19 mouse cellular contexts compared by ENCODE assay signal in the genomic region with DNA sequence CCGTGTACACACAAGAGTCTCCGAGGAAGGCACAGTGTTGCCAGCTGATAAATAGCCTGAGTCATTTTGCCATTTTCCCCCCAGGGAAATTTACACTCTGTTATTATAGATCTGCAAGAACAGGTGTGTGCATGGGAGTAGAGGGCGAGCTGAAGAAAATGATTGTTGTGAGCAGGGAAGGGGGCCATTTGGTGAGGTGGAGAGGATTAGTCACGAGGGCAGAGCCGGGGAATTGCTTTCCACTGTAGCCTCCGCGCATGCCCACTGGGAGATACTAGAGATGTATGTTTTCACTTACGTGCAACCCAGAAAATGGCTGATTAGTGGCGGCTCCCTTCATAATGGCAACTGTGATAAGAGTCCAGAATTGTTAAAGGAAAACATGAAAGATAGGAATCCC.
DNase-seq lines count a peak whose midpoint lies in the region; ATAC-seq and TF ChIP-seq lines count a peak whose summit lies in the region.
"Had no signal": no experiment of that assay in that cellular context is flagged by ENCODE, and none has a peak within 500 bp of the region (broad histone marks: within the 10 kb centered on the region; RNA-seq: fewer than 3 reads in every experiment).

No protein-coding gene starts in this region.

- H3K9me3 ChIP-seq in midbrain, embryonic 11.5 days (ENCODE audit: control insufficient read depth, low read length): no peaks in the 10 kb centered on the region
- H3K9me3 ChIP-seq in midbrain, embryonic 10.5 days (replicated peaks): no peaks in the 10 kb centered on the region
- no peaks in the 10 kb centered on the region for H3K9me3 ChIP-seq in embryonic facial prominence, embryonic 12.5 days
- H3K9me3 ChIP-seq in hindbrain, postnatal 0 days (ENCODE audit: low read length): no peaks in the 10 kb centered on the region

- no peak overlapping the region for H3K27ac ChIP-seq in midbrain, embryonic 11.5 days (ENCODE audit: low read depth, low read length)
- no peak overlapping the region for H3K27ac ChIP-seq in midbrain, embryonic 10.5 days (replicated peaks)
- H3K27ac ChIP-seq in embryonic facial prominence, embryonic 12.5 days: peak overlapping the region; percentile 25
- H3K27ac ChIP-seq in hindbrain, postnatal 0 days: no peak overlapping the region
- H3K27ac ChIP-seq in olfactory bulb, adult 2 months (ENCODE audit: insufficient read depth, low read depth, low read length): peak overlapping the region; percentile 38; the same call in 1 of the 2 replicates
- no peak overlapping the region for H3K27ac ChIP-seq in thymus, adult 2 months (ENCODE audit: control insufficient read depth, insufficient read depth, low read length)
- H3K27ac ChIP-seq: liver, embryonic 14.5 days had no signal

- DNase-seq in midbrain, embryonic 11.5 days (ENCODE audit: low spot score, missing footprints): no peak
- no peak for DNase-seq in midbrain, embryonic 10.5 days (ENCODE audit: low spot score)
- peak; percentile 63 for DNase-seq in hindbrain, postnatal 0 days (ENCODE audit: low spot score)
- DNase-seq in thymus, adult 2 months: no peak
- DNase-seq in natural killer cell, adult 2 months (ENCODE audit: low spot score in 2 of 2): no peak
- DNase-seq: cerebellum, postnatal 10 days; forebrain, postnatal 0 days; kidney, adult 11 months; kidney, postnatal 36 days; layer of hippocampus, postnatal 36 days; left cerebral cortex, postnatal 4 days; lung, postnatal 14 days; right cerebral cortex, postnatal 4 days; thymus, postnatal 14 days had no signal

- no peak overlapping the region for H3K9ac ChIP-seq in midbrain, embryonic 11.5 days (ENCODE audit: low read length)
- no peak overlapping the region for H3K9ac ChIP-seq in embryonic facial prominence, embryonic 12.5 days
- H3K9ac ChIP-seq in hindbrain, postnatal 0 days (replicated peaks; ENCODE audit: low read length): no peak overlapping the region
- H3K9ac ChIP-seq: forebrain, postnatal 0 days; liver, embryonic 14.5 days had no signal

- ATAC-seq in midbrain, embryonic 11.5 days (ENCODE audit: low FRiP score): peak; percentile 50; the same call in 1 of the 2 replicates
- ATAC-seq in embryonic facial prominence, embryonic 12.5 days (ENCODE audit: insufficient number of reproducible peaks, insufficient read depth, low FRiP score, low TSS enrichment): peak; percentile 61; the same call in 1 of the 2 replicates
- peak; percentile 82 for ATAC-seq in hindbrain, postnatal 0 days
- ATAC-seq: forebrain, postnatal 0 days; Patski had no signal

- H3K4me1 ChIP-seq in midbrain, embryonic 11.5 days (ENCODE audit: control insufficient read depth, insufficient read depth, low read length): no peaks in the 10 kb centered on the region
- H3K4me1 ChIP-seq in midbrain, embryonic 10.5 days: peaks cover 11% of the 10 kb centered on the region
- H3K4me1 ChIP-seq in embryonic facial prominence, embryonic 12.5 days: peaks cover 33% of the 10 kb centered on the region; the same call in 1 of the 2 replicates
- H3K4me1 ChIP-seq in hindbrain, postnatal 0 days (ENCODE audit: insufficient read depth, low read length): no peaks in the 10 kb centered on the region
- H3K4me1 ChIP-seq in olfactory bulb, adult 2 months (ENCODE audit: control insufficient read depth, insufficient read depth, low read length): 0 out of 2 replicates have a peak, but pooled peaks cover 4% of the 10 kb centered on the region
- H3K4me1 ChIP-seq in thymus, adult 2 months (replicated peaks; ENCODE audit: control insufficient read depth, insufficient read depth, low read length): 0 out of 2 replicates have a peak, but pooled peaks cover 2% of the 10 kb centered on the region

- TF ChIP-seq CTCF in hindbrain, postnatal 0 days (IDR thresholded peaks at IDR 0.05; ENCODE audit: low read depth): no peak
- no peak for TF ChIP-seq CTCF in olfactory bulb, adult 2 months (IDR thresholded peaks at IDR 0.05; ENCODE audit: insufficient read depth, low read depth, low read length)
- TF ChIP-seq CTCF in thymus, adult 2 months (IDR thresholded peaks at IDR 0.05; ENCODE audit: borderline replicate concordance, control insufficient read depth, extremely low read depth, insufficient read depth, low read length, poor library complexity): no peak

- 82% methylated on average over 9 of the region's 9 CpGs for WGBS in midbrain, embryonic 11.5 days
- 71% methylated on average over 9 of the region's 9 CpGs for WGBS in midbrain, embryonic 10.5 days
- WGBS in embryonic facial prominence, embryonic 12.5 days: 26% methylated on average over 9 of the region's 9 CpGs
- WGBS in hindbrain, postnatal 0 days: 55% methylated on average over 9 of the region's 9 CpGs
- 49% methylated on average over 9 of the region's 9 CpGs for WGBS in olfactory bulb, adult 2 months
- WGBS in thymus, adult 2 months: 93% methylated on average over 9 of the region's 9 CpGs

- H3K36me3 ChIP-seq in midbrain, embryonic 11.5 days (ENCODE audit: control insufficient read depth, insufficient read depth, low read length): no peaks in the 10 kb centered on the region
- H3K36me3 ChIP-seq in midbrain, embryonic 10.5 days: no peaks in the 10 kb centered on the region
- no peaks in the 10 kb centered on the region for H3K36me3 ChIP-seq in embryonic facial prominence, embryonic 12.5 days
- no peaks in the 10 kb centered on the region for H3K36me3 ChIP-seq in hindbrain, postnatal 0 days (ENCODE audit: insufficient read depth, low read length)
- H3K36me3 ChIP-seq in thymus, adult 2 months (ENCODE audit: control insufficient read depth, insufficient read depth, low read length): no peaks in the 10 kb centered on the region

- no peak overlapping the region for H3K4me2 ChIP-seq in midbrain, embryonic 11.5 days
- H3K4me2 ChIP-seq in embryonic facial prominence, embryonic 12.5 days (replicated peaks): peak overlapping the region; percentile 35
- no peak overlapping the region for H3K4me2 ChIP-seq in hindbrain, postnatal 0 days (ENCODE audit: low read depth, low read length)

- H3K4me3 ChIP-seq in midbrain, embryonic 11.5 days (ENCODE audit: low read depth, low read length): no peak overlapping the region
- no peak overlapping the region for H3K4me3 ChIP-seq in midbrain, embryonic 10.5 days
- H3K4me3 ChIP-seq in embryonic facial prominence, embryonic 12.5 days: no peak overlapping the region
- H3K4me3 ChIP-seq in hindbrain, postnatal 0 days (ENCODE audit: low read length): no peak overlapping the region
- no peak overlapping the region for H3K4me3 ChIP-seq in olfactory bulb, adult 2 months (ENCODE audit: insufficient read depth, low read depth, low read length)
- no peak overlapping the region for H3K4me3 ChIP-seq in thymus, adult 2 months (ENCODE audit: control insufficient read depth, insufficient read depth, low read length)

- TF ChIP-seq POLR2A in olfactory bulb, adult 2 months (IDR thresholded peaks at IDR 0.05; ENCODE audit: insufficient read depth, low read depth, low read length): no peak
- no peak for TF ChIP-seq POLR2A in thymus, adult 2 months (IDR thresholded peaks at IDR 0.05; ENCODE audit: control insufficient read depth, extremely low read depth, insufficient read depth, low read length, poor library complexity)

- H3K27me3 ChIP-seq in midbrain, embryonic 11.5 days (ENCODE audit: control insufficient read depth, insufficient read depth, low read length): no peaks in the 10 kb centered on the region
- no peaks in the 10 kb centered on the region; the same call in 1 of the 2 replicates for H3K27me3 ChIP-seq in midbrain, embryonic 10.5 days (ENCODE audit: low read depth, poor library complexity, severe bottlenecking)
- no peaks in the 10 kb centered on the region for H3K27me3 ChIP-seq in embryonic facial prominence, embryonic 12.5 days
- H3K27me3 ChIP-seq in hindbrain, postnatal 0 days (ENCODE audit: insufficient read depth, low read length): no peaks in the 10 kb centered on the region
- no peaks in the 10 kb centered on the region for H3K27me3 ChIP-seq in thymus, adult 2 months (ENCODE audit: control insufficient read depth, insufficient read depth, low read length)
- H3K27me3 ChIP-seq: CH12.LX, Patski had no signal

Comparison
In these comparisons a context has a peak if more than half of its experiments do, and no peak if none do; other contexts are left out.
1. H3K27ac ChIP-seq: peak in embryonic facial prominence, embryonic 12.5 days (single experiment) and olfactory bulb, adult 2 months (single experiment); none in midbrain, embryonic 11.5 days (single experiment), midbrain, embryonic 10.5 days (single experiment), hindbrain, postnatal 0 days (single experiment) and thymus, adult 2 months (single experiment).
2. Peak in every context shown above with its lines, with median percentiles within 50 percentile points of each other: ATAC-seq.